Mouse (Mus musculus) kidney, adult 2 months (tissue): ENCODE measurements around the gene Satb2. TPM values are rescaled to one million over a fixed set of nuclear protein-coding genes. Genes with fewer than 3 reads are reported as not detected.

Source experiments
- DNase-seq: peaks from one replicate; pipeline ENCODE4 v3.0.0; 2021
- H3K27ac ChIP-seq: fragments of 200-500 bp; 2 replicates; pipeline ENCODE4 v1.5.1; 2012; ENCODE audit warnings: low read depth, low read length, control low read depth, inconsistent platforms; ENCODE audit not compliant: insufficient read depth
- H3K27me3 ChIP-seq: fragments of 200-500 bp; replicated peaks from 2 replicates; pipeline ENCODE4 v1.6.1; 2012; ENCODE audit warnings: mild to moderate bottlenecking, moderate library complexity, low read length, inconsistent platforms; ENCODE audit not compliant: control insufficient read depth, insufficient read depth
- H3K36me3 ChIP-seq: fragments of 200-500 bp; 2 replicates; pipeline ENCODE4 v1.6.1; 2012; ENCODE audit warnings: mild to moderate bottlenecking, moderate library complexity, low read length, inconsistent platforms; ENCODE audit not compliant: control insufficient read depth, insufficient read depth
- H3K4me1 ChIP-seq: fragments of 200-500 bp; 2 replicates; pipeline ENCODE4 v1.6.1; 2011; ENCODE audit warnings: low read length; ENCODE audit not compliant: control insufficient read depth, insufficient read depth
- H3K4me3 ChIP-seq: fragments of 200-500 bp; 2 replicates; pipeline ENCODE4 v1.5.1; 2011; ENCODE audit warnings: mild to moderate bottlenecking, low read depth, low read length, control low read depth; ENCODE audit not compliant: insufficient read depth
- CTCF ChIP-seq: fragments of 200-500 bp; conservative IDR thresholded peaks from 2 replicates; pipeline ENCODE4 v1.5.1; 2011; ENCODE audit warnings: low read depth, mild to moderate bottlenecking, control low read depth, low read length, moderate library complexity, mixed read lengths; ENCODE audit not compliant: insufficient read depth, insufficient read length
- POLR2A ChIP-seq: fragments of 200-500 bp; IDR thresholded peaks from one replicate; pipeline ENCODE4 v1.6.1; 2011; ENCODE audit warnings: low read depth, low read length, control low read depth
- WGBS: fragments of 180-500 bp; shearing (Covaris S2); methylation state at CpG from one replicate; pipeline ENCODE4 v1.1.7; 2018; 5-methylcytosine and 5-hydroxymethylcytosine counted together
- polyA plus RNA-seq: library from polyadenylated mRNA; depleted of rRNA; stranded (reverse); fragments of >200 nt; gene quantifications from 2 replicates; pipeline ENCODE4 v1.2.3, GENCODE M21; 2012

Satb2 gene
- polyA plus RNA-seq, 1 experiment = 4.7 TPM

DNA sequence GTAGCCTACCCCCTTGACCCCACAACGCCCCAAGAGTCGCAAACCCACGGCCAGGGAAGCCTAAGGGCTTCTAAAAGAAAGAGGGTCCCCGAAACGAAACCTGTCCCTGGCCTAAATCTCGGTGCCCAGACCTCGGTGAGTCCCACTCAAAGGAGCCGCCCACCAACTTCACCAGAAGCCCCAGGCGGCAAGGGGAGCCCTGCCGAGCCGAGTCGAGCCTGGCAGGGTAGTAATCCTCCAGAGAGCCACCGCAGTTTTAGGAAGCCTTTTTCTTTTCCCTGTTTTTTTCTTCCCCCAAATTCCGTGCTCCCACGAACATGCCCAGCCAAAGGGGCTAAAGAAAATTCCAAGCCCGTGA lies 4.9 kb downstream of the Satb2 start:
- TF ChIP-seq POLR2A (no peak), CTCF (no peak)
- Histone ChIP-seq H3K36me3 (no peaks in the 10 kb centered on the region), H3K4me3 (peak overlapping the region; percentile 78), H3K4me1 (peaks cover 7% of the 10 kb centered on the region; the same call in 1 of the 2 replicates), H3K27ac (peak overlapping the region; percentile 37; the same call in 1 of the 2 replicates), H3K27me3 (peaks cover 5% of the 10 kb centered on the region; the same call in 1 of the 2 replicates)
- no peak for DNase-seq
- WGBS = 1% methylated on average over 16 of the region's 16 CpGs

DNA sequence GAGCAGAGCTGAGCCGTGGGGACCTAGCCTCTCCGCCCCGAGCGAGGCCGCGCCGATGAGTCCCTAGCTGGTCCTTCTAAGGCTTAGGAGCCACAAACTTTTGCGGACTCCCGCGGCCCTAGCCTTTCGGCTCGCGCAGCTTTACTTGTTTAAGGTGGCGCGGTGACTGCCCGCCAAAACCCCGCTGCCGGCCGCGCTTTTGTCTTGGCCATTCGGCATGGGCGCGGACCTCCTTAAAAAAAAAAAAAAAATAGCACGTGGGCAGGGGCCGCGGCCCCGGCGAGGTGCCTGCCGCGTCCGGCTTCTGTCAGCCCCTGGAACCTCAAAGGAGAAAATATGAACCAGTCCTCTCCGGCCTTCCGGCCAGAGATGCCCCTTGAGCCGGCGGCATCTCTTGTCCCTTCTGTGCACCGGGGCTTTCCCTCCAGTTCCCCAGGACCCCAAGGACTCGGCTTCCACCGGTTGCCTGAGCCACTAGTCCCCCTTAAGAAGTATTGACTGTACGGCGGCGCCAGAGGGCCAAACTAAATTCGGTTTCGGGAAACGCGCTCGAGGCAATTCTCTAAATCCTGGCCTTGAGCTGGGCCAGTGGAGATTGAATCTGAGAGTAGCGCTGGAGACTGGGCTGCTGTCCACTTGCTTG lies 5.4 kb downstream of the Satb2 start:
- peak overlapping the region; percentile 78 for H3K4me3 ChIP-seq
- peak; percentile 97 for DNase-seq
- peaks cover 5% of the 10 kb centered on the region; the same call in 1 of the 2 replicates for H3K27me3 ChIP-seq
- peak overlapping the region; percentile 76 for H3K27ac ChIP-seq
- under 1% methylated on average over 47 of the region's 47 CpGs for WGBS
- peaks cover 7% of the 10 kb centered on the region; the same call in 1 of the 2 replicates for H3K4me1 ChIP-seq
- no peaks in the 10 kb centered on the region for H3K36me3 ChIP-seq
- TF ChIP-seq CTCF (no peak), POLR2A (no peak)

DNA sequence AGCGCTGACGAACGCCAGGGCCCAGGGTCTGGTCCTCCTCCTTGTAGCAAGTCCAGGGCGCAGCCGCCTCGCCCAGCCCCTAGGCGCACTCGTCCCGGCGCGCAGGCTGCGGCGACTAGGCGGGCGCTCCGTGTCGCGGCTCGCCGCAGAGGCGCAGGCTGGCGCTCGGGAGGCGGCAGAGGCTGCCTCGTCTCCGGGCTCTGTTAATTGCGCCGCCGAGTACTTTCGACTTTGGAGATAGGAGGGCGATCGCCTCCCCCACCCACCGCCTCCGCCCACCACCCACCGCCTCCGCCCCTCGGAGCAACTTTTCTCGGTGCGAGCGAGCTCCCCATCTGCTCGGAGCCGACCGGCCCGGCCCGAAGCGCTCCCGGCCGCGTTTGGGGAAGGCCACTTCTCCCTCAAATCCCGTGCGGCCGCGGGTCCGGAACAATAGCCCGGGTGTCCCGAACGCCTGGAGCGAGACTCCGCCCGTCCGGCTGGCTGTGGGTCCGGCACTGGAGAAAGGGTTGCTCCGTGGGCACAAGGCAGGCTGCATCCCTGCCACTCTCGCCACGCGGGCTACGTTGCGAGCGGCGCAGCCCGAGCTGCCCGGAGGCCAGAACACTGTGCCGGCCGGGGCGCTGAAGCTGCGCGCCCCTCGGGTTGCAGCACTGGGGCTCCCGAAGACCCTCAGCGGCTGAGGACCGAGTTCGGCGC lies 6.0 kb downstream of the Satb2 start:
- TF ChIP-seq CTCF (no peak), POLR2A (no peak)
- peaks cover 5% of the 10 kb centered on the region; the same call in 1 of the 2 replicates for H3K27me3 ChIP-seq

DNA sequence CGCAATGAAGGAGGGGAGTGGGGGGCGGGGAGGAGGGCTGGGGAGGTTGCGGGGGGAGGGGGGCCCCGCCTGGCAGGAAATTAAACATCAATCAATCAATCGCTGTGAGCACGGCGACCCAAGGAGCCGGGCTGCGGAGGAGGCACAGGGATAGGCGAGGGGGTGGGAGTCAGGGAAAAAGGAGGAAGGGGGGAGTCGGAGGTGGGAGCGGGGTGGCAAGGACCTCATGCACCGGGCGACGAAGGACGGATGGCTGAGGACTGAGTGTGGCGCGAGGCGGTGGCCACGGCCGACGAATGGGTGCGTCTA lies 6.6 kb downstream of the Satb2 start:
- H3K27ac ChIP-seq = peak overlapping the region; percentile 48; the same call in 1 of the 2 replicates

More for the DNA sequence above, 6.0 kb downstream of the Satb2 start:
- H3K27ac ChIP-seq = peak overlapping the region; percentile 76
- peak overlapping the region; percentile 78 for H3K4me3 ChIP-seq
- no peaks in the 10 kb centered on the region for H3K36me3 ChIP-seq
- H3K4me1 ChIP-seq = peaks cover 7% of the 10 kb centered on the region; the same call in 1 of the 2 replicates
- DNase-seq = peak; percentile 66
- under 1% methylated on average over 83 of the region's 83 CpGs for WGBS

DNA sequence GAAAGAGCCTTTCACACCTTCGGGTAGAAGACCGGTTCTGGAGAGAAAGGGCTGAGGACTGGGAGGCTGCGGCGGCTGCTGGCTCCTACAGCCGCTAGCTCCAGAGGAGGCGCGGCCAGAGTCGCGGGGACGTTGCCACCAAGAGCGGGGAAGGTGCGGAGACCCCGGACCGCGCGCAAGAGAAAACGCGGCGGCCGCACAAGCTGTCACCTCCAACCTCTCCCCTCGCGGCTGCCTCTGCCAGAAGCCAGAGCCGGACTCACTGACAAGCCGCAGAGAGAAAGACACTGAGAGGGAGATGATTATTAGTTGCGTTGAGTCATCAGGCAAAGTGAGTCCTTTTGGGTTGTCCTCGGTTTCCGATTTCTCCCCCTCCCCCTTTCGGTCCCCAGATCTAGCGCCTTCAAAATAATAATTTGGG lies 7.0 kb downstream of the Satb2 start:
- H3K27ac ChIP-seq = no peak overlapping the region
- H3K27me3 ChIP-seq = peaks cover 5% of the 10 kb centered on the region; the same call in 1 of the 2 replicates
- H3K4me3 ChIP-seq = peak overlapping the region; percentile 78
- WGBS = under 1% methylated on average over 29 of the region's 29 CpGs
- TF ChIP-seq POLR2A = no peak
- TF ChIP-seq CTCF = no peak
- peaks cover 7% of the 10 kb centered on the region; the same call in 1 of the 2 replicates for H3K4me1 ChIP-seq
- peak; percentile 24 for DNase-seq
- no peaks in the 10 kb centered on the region for H3K36me3 ChIP-seq

More for the DNA sequence above, 6.6 kb downstream of the Satb2 start:
- peak overlapping the region; percentile 78 for H3K4me3 ChIP-seq
- WGBS = under 1% methylated on average over 23 of the region's 23 CpGs
- no peaks in the 10 kb centered on the region for H3K36me3 ChIP-seq
- TF ChIP-seq CTCF = no peak
- no peak for TF ChIP-seq POLR2A
- DNase-seq = no peak
- peaks cover 7% of the 10 kb centered on the region; the same call in 1 of the 2 replicates for H3K4me1 ChIP-seq
- H3K27me3 ChIP-seq = peaks cover 5% of the 10 kb centered on the region; the same call in 1 of the 2 replicates

DNA sequence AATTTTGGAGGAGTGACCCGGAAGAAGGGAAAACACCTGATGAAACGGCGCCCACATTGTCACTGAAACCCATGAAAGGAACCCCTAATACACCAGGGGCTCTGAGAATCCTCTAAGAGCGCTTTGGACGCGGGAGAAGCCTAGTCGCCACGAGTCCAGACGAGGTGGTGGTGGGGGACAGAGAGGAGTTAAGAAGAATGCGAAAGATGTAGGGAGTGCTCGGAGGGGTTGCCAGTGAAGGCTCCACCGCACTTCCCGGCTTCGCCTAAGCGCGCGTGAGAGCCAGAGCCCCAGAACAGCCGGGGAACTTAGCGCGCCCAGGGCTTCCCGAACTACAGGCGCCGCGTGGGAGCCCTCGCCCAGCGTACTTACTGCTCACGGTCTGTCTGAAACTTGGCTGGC lies 7.7 kb downstream of the Satb2 start:
- Histone ChIP-seq H3K27me3 (peaks cover 4% of the 10 kb centered on the region; the same call in 1 of the 2 replicates), H3K4me3 (peak overlapping the region; percentile 78), H3K27ac (no peak overlapping the region), H3K4me1 (peaks cover 7% of the 10 kb centered on the region; the same call in 1 of the 2 replicates), H3K36me3 (no peaks in the 10 kb centered on the region)
- TF ChIP-seq CTCF (no peak), POLR2A (no peak)
- WGBS = 3% methylated on average over 27 of the region's 27 CpGs
- peak; percentile 33 for DNase-seq
